Mouse (Mus musculus) midbrain, embryonic 16.5 days (tissue): ENCODE data around the gene Tln1. TPM values are rescaled to one million over a fixed set of nuclear protein-coding genes. Genes with fewer than 3 reads are reported as not detected.
"Not testable (repeated sequence)": the region's sequence is repeated elsewhere in the genome, so short reads cannot be mapped to it uniquely, and the experiment has no call there.

Experiments used
- ATAC-seq: fragments of 200-750 bp; cut with Nextera tagmentation; 2 replicates; pipeline ENCODE4 v1.8.0; 2017; ENCODE audit warnings: moderate TSS enrichment
- H3K27ac ChIP-seq: fragments of 300-500 bp; sonication (generic); 2 replicates; pipeline ENCODE4 v1.5.1; 2014; ENCODE audit warnings: mild to moderate bottlenecking, low read length, mixed read lengths
- H3K27me3 ChIP-seq: fragments of 300-500 bp; sonication (generic); 2 replicates; pipeline ENCODE4 v1.6.1; 2014; ENCODE audit warnings: low read depth, low read length, mixed read lengths; ENCODE audit not compliant: control insufficient read depth, insufficient read depth
- H3K36me3 ChIP-seq: fragments of 300-500 bp; sonication (generic); 2 replicates; pipeline ENCODE4 v1.6.1; 2014; ENCODE audit warnings: mild to moderate bottlenecking, low read length, moderate library complexity, mixed read lengths; ENCODE audit not compliant: control insufficient read depth, insufficient read depth
- H3K4me1 ChIP-seq: fragments of 300-500 bp; sonication (generic); 2 replicates; pipeline ENCODE4 v1.6.1; 2014; ENCODE audit warnings: mild to moderate bottlenecking, low read length, mixed read lengths; ENCODE audit not compliant: control insufficient read depth, insufficient read depth
- H3K4me2 ChIP-seq: fragments of 300-500 bp; sonication (generic); 2 replicates; pipeline ENCODE4 v1.6.1; 2014; ENCODE audit warnings: mild to moderate bottlenecking, low read length, mixed read lengths
- H3K4me3 ChIP-seq: fragments of 300-500 bp; sonication (generic); 2 replicates; pipeline ENCODE4 v1.5.1; 2014; ENCODE audit warnings: low read depth, mild to moderate bottlenecking, low read length, moderate library complexity, mixed read lengths
- H3K9ac ChIP-seq: fragments of 300-500 bp; sonication (generic); 2 replicates; pipeline ENCODE4 v1.6.1; 2014; ENCODE audit warnings: low read depth, low read length, mixed read lengths
- H3K9me3 ChIP-seq: fragments of 300-500 bp; sonication (generic); replicated peaks from 2 replicates; pipeline ENCODE4 v1.6.1; 2014; ENCODE audit warnings: mild to moderate bottlenecking, low read length, mixed read lengths; ENCODE audit not compliant: control insufficient read depth, poor library complexity, severe bottlenecking
- WGBS: fragments of 180-500 bp; shearing (Covaris S2); extraction: QIAGEN DNeasy Blood & Tissue Kit; methylation state at CpG from one replicate; pipeline ENCODE4 v1.1.7; 2014; 5-methylcytosine and 5-hydroxymethylcytosine counted together
- polyA plus RNA-seq: library from polyadenylated mRNA; unstranded; fragments of >200 nt; fragmentation: Nextera tagmentation; extraction: Ambion mirVana; gene quantifications from 2 replicates; pipeline ENCODE4 v1.2.1, GENCODE M21; 2015

Gene Tln1
- polyA plus RNA-seq, 1 experiment from 2014 or later: 62.9 TPM

DNA sequence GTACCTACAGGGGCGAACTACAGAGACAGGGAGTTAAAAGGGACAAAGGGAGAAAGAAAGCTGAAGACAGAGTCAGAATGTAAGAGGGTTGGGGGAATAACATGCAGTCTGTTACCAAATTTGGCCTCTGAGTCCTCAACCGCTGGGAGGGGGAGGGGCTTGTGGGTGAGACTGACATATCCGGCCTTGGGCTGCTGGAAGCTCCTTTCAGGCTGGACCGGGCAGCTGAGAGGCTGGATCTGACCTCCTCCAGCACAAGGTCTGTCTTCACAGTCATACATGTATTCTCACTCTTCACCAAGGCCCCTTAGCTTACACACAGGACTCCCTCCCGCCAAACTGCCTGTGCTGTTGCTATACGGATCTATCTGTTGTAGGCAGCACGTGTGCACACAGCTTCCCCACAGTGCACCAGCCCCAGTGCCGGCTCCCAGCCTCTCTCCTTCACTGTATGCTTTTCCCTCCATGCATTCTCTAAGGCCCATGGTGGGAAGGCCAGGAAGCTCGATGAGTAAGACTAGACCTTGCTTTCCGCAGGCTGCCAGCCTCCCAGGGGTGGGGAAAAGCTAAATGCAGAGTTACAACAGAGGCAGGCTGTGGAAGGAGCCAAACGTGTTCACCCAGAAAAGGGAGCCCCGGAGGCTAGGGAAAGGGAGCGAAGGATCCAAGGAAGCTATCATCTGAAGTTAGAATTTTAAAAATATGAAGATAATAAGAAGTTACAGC lies 3.7 kb downstream of the Tln1 start:
- 0 out of 2 replicates have a peak overlapping the region, but pooled peaks have one; percentile 35 for H3K9ac ChIP-seq
- no peak overlapping the region for H3K4me2 ChIP-seq
- H3K36me3 ChIP-seq: peaks cover 16% of the 10 kb centered on the region

DNA sequence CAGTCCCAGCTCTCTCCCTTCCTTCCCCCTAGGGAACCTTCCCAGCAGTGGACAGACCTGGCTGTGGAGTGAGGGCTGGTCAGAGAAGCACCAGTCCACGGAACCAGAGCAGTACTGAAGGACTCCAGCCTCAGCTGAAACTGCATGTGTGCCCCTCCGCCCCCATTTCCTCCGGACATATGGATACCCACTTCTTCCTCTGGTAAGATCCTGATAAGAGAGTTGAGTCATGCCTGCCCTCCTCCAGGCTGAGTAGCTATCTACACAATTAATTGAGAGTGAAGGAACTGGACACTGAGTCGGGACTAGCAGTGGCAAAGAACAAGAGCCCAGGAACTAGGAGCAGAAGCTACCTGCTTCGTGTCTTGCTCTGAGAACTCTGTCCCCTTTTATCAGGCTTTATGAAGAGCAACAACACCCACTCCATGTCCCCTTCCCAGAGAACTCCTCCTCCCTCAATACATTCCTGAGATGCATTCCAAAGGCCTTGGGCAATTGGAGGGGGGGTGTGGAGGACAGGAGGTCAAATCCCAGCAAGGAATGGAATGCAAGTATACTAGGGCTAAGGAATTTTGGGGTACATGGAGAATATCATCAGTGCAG lies 4.4 kb downstream of the Tln1 start:
- no peak overlapping the region for H3K9ac ChIP-seq
- peaks cover 33% of the 10 kb centered on the region for H3K4me1 ChIP-seq
- H3K27me3 ChIP-seq: no peaks in the 10 kb centered on the region
- no peak for ATAC-seq
- 69% methylated on average over 5 of the region's 5 CpGs for WGBS
- H3K27ac ChIP-seq: no peak overlapping the region
- H3K4me2 ChIP-seq: no peak overlapping the region
- H3K36me3 ChIP-seq: peaks cover 22% of the 10 kb centered on the region
- H3K4me3 ChIP-seq: no peak overlapping the region
- H3K9me3 ChIP-seq: no peaks in the 10 kb centered on the region

More for the DNA sequence above, 3.7 kb downstream of the Tln1 start:
- WGBS: 39% methylated on average over 13 of the region's 13 CpGs
- peaks cover 40% of the 10 kb centered on the region for H3K4me1 ChIP-seq
- H3K27ac ChIP-seq: no peak overlapping the region
- no peaks in the 10 kb centered on the region for H3K27me3 ChIP-seq
- H3K4me3 ChIP-seq: no peak overlapping the region
- no peaks in the 10 kb centered on the region for H3K9me3 ChIP-seq
- ATAC-seq: no peak

GRCm38 (mm10) chr4:43555926-43556325 lies 6.6 kb downstream of the Tln1 start:
- no peaks in the 10 kb centered on the region for H3K9me3 ChIP-seq
- no peaks in the 10 kb centered on the region for H3K27me3 ChIP-seq
- no peak overlapping the region for H3K4me2 ChIP-seq
- H3K9ac ChIP-seq: no peak overlapping the region
- no peak overlapping the region for H3K27ac ChIP-seq
- no peak overlapping the region for H3K4me3 ChIP-seq
- peaks cover 37% of the 10 kb centered on the region for H3K36me3 ChIP-seq
- H3K4me1 ChIP-seq: peaks cover 26% of the 10 kb centered on the region
- WGBS: 93% methylated on average over 7 of the region's 7 CpGs
- no peak for ATAC-seq

DNA sequence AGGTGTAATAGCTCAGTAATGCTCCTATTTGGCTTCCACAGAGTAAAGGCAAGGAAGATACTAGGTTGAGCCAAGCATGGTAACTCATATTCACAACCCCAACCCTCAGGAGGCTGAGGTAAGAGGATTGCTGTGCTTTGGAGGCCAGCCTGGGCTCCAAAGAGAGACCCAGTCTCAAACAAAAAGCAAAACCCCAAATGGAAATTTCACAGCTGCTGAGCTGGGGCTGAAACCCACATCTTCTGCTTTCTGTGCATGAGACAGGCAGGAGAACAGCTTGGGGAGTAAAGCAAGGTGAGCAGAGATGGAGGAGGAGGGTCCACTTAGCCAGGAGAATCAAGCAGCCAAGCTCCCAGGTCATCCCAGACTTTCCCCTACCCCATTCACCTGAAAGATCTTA lies 8.6 kb downstream of the Tln1 start:
- Histone ChIP-seq H3K27me3 (no peaks in the 10 kb centered on the region), H3K36me3 (peaks cover 54% of the 10 kb centered on the region), H3K4me3 (no peak overlapping the region), H3K9ac (no peak overlapping the region), H3K4me1 (peaks cover 10% of the 10 kb centered on the region), H3K9me3 (no peaks in the 10 kb centered on the region), H3K27ac (no peak overlapping the region), H3K4me2 (no peak overlapping the region)
- ATAC-seq: no peak

DNA sequence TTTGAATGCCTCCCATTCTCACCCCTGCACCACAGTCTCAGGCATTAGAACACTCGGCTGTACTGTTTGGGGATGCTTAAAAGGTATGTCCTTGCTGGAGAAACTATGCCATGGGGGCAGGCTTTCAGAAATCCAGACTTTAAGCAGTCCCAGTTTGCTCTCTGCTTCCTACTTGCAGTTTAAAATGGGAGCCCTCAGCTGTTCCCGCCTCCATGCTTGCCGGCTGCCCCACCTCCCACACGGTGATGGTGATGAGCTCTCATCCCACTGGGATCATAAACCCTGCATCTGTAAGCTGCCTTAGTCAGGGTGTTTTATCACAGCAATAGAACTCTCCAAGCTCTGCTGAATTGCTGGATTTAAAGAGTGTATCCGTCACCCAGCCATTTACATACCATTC lies 10.1 kb downstream of the Tln1 start:
- H3K27ac ChIP-seq: no peak overlapping the region
- ATAC-seq: no peak
- H3K36me3 ChIP-seq: peaks cover 67% of the 10 kb centered on the region
- no peaks in the 10 kb centered on the region for H3K27me3 ChIP-seq
- H3K4me3 ChIP-seq: no peak overlapping the region
- no peak overlapping the region for H3K9ac ChIP-seq
- H3K9me3 ChIP-seq: no peaks in the 10 kb centered on the region
- no peak overlapping the region for H3K4me2 ChIP-seq
- no peaks in the 10 kb centered on the region for H3K4me1 ChIP-seq
- WGBS: 95% methylated on average over 5 of the region's 5 CpGs

DNA sequence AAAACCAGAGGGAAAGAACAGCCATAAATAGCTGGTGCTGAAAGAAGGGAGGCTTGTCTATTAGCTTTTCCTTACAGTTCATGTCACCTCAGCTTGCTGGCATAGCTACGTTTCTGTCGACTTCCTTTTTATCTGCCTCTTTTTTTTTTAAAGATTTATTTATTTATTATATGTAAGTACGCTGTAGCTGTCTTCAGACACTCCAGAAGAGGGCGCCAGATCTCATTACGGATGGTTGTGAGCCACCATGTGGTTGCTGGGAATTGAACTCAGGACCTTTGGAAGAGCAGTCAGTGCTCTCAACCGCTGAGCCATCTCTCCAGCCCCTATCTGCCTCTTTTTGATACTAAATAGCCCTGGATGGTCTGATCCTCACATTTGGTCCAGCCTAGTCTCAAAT lies 10.6 kb downstream of the Tln1 start:
- not testable (repeated sequence) for H3K4me3 ChIP-seq, H3K4me1 ChIP-seq, H3K9me3 ChIP-seq, H3K27ac ChIP-seq, ATAC-seq, H3K4me2 ChIP-seq, H3K9ac ChIP-seq, H3K27me3 ChIP-seq
- peaks cover 73% of the 10 kb centered on the region for H3K36me3 ChIP-seq
- 92% methylated on average over 6 of the region's 6 CpGs for whole genome bisulfite sequencing

- 94% methylated on average over 12 of the region's 12 CpGs for WGBS
- no peak overlapping the region for H3K27ac ChIP-seq
- no peak overlapping the region for H3K9ac ChIP-seq
- H3K36me3 ChIP-seq: peaks cover 83% of the 10 kb centered on the region
- H3K27me3 ChIP-seq: no peaks in the 10 kb centered on the region
- H3K4me2 ChIP-seq: no peak overlapping the region
- H3K4me1 ChIP-seq: no peaks in the 10 kb centered on the region
- ATAC-seq: no peak
- H3K9me3 ChIP-seq: no peaks in the 10 kb centered on the region
- no peak overlapping the region for H3K4me3 ChIP-seq
Observed at GRCm38 (mm10) chr4:43549055-43549454, 13.4 kb downstream of the Tln1 start.

DNA sequence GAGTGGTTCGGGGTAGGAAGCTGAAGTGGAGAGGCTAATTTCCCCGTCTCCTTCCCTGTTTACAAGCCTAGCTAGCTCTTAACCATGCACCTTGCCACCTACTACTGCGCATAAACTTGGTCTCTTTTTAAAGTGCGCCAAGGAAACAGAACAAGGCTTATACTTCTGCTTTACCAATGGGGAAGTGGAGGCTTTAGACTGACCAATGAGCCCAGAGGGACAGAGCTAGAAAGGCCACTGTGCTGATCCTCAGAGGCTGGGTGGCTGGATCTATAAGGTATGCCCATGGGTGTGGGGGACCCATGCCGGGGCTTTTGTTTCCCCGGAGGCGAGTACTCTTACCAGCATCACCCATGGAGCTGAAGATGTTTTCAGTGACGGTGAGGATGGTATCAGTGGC lies 15.3 kb downstream of the Tln1 start:
- no peak overlapping the region for H3K27ac ChIP-seq
- H3K27me3 ChIP-seq: no peaks in the 10 kb centered on the region
- no peak overlapping the region for H3K4me3 ChIP-seq
- WGBS: 93% methylated on average over 8 of the region's 8 CpGs
- no peaks in the 10 kb centered on the region for H3K4me1 ChIP-seq
- H3K9me3 ChIP-seq: no peaks in the 10 kb centered on the region
- no peak for ATAC-seq
- H3K36me3 ChIP-seq: peaks cover 79% of the 10 kb centered on the region
- H3K9ac ChIP-seq: no peak overlapping the region
- no peak overlapping the region for H3K4me2 ChIP-seq

- Histone ChIP-seq H3K36me3 (peaks cover 77% of the 10 kb centered on the region), H3K9ac (no peak overlapping the region), H3K4me3 (no peak overlapping the region), H3K4me2 (no peak overlapping the region), H3K4me1 (no peaks in the 10 kb centered on the region), H3K27me3 (no peaks in the 10 kb centered on the region), H3K9me3 (no peaks in the 10 kb centered on the region), H3K27ac (no peak overlapping the region)
- ATAC-seq: no peak
- WGBS: 96% methylated on average over 12 of the region's 12 CpGs
Observed at GRCm38 (mm10) chr4:43546375-43547047, 16.0 kb downstream of the Tln1 start.
